In the genomic region with DNA sequence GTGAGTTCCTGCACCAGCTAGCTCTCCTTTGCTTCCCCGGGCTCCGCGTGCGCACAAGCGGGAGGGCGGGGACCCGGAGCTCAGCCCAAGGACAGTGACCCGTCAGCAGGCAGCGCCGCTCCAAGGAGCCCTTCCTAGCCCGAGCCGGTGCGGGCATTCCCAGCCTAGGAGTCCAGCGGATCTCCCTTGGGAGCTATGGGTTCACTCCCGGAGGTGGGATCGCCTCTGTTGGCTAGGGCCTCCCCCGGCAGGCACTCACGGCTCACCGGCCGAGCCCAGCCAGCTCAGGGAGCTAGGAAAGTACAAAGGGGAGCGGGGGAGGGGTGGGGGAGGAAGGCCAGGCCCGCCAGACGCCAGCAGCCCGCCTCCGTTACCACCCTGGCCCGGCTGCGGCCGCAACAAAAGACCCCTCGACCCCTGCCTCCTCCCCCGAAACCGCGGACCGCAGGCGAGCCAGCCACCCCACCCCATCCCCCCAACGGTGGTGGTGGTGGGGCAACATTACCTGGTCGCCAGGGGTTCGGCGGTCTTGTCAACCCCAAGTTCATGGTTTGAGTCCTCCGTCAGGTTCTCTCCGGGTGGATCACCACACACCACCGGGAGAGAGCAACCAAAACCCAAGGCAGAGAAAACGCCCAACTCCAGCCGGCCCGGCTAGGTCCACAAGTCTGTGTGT, we compare ENCODE assay signal across 8 mouse cellular contexts.
DNase-seq lines count a peak whose midpoint lies in the region; ATAC-seq and TF ChIP-seq lines count a peak whose summit lies in the region.

No protein-coding gene starts in this region.

- 1% methylated on average over 38 of the region's 44 CpGs for WGBS in forebrain, embryonic 14.5 days

- peak overlapping the region; percentile 93 for H3K9ac ChIP-seq in ES-E14 (ENCODE audit: insufficient read depth, low read depth, low read length, poor library complexity, severe bottlenecking)
- H3K9ac ChIP-seq in forebrain, embryonic 14.5 days (ENCODE audit: low read length), result peak overlapping the region; percentile 100

- H3K27me3 ChIP-seq in forebrain, embryonic 14.5 days (replicated peaks; ENCODE audit: control insufficient read depth, insufficient read depth, low read length), result no peaks in the 10 kb centered on the region

- ATAC-seq in forebrain, embryonic 14.5 days, result peak; percentile 56

- intact Hi-C loops in heart, postnatal 10 days (cut with DNase I), result loop anchor here (5.0 to 10.0 kb wide), 7 partner anchors 45 to 578 kb away; no protein-coding TSS in a partner anchor

- H3K9me3 ChIP-seq in ES-E14 (ENCODE audit: control insufficient read depth, insufficient read depth, low read depth, low read length), result no peaks in the 10 kb centered on the region
- H3K9me3 ChIP-seq in forebrain, embryonic 14.5 days (replicated peaks; ENCODE audit: control insufficient read depth, low read length), result no peaks in the 10 kb centered on the region

- TF ChIP-seq CTCF in brain, embryonic 14.5 days (IDR thresholded peaks at IDR 0.05; ENCODE audit: borderline replicate concordance, extremely low read depth, insufficient read depth, insufficient read length), result no peak

- peak overlapping the region; percentile 92 to 93 for H3K4me3 ChIP-seq in ES-E14 (ENCODE audit: insufficient read depth in 1 of 2, low read depth in 1 of 2, low read length in 2 of 2, poor library complexity in 1 of 2, severe bottlenecking in 1 of 2)
- H3K4me3 ChIP-seq in forebrain, embryonic 14.5 days (ENCODE audit: low read depth, low read length), result peak overlapping the region; percentile 91

- no peak for TF ChIP-seq POLR2A in brain, embryonic 14.5 days (IDR thresholded peaks at IDR 0.05; ENCODE audit: borderline replicate concordance, extremely low read depth, insufficient read depth, insufficient read length, poor library complexity, severe bottlenecking)

- H3K36me3 ChIP-seq in ES-E14 (ENCODE audit: control insufficient read depth, insufficient read depth, low read length, poor library complexity, severe bottlenecking), result no peaks in the 10 kb centered on the region
- peaks cover 13% of the 10 kb centered on the region for H3K36me3 ChIP-seq in forebrain, embryonic 14.5 days (ENCODE audit: control insufficient read depth, insufficient read depth, low read length)

- DNase-seq in ES-E14 (ENCODE audit: low read depth, low spot score), result peak; percentile 63
- DNase-seq in brain, embryonic 14.5 days (ENCODE audit: low read depth), result peak; percentile 83
- peak; percentile 73 for DNase-seq in forebrain, embryonic 14.5 days (ENCODE audit: low spot score)
- DNase-seq in heart, postnatal 10 days, result peak; percentile 78 to 82
- peak; percentile 69 to 81 for DNase-seq in kidney, postnatal 36 days
- peak; percentile 49 for DNase-seq in lung, postnatal 36 days
- DNase-seq in right cerebral cortex, postnatal 14 days, result peak; percentile 36
- DNase-seq in spleen, postnatal 10 days (ENCODE audit: low spot score in 2 of 2), result no peak

- in situ Hi-C loops in ES-E14 (cut with MboI; ENCODE audit: low sequenced_read_pairs in 2 of 2, unreplicated experiment in 2 of 2), result no loop called here

- peaks cover 3 to 6% of the 10 kb centered on the region in 2 experiments; a peak in 2 of 4 replicates for H3K4me1 ChIP-seq in ES-E14 (ENCODE audit: control insufficient read depth in 2 of 2, insufficient read depth in 2 of 2, low read length in 2 of 2, poor library complexity in 1 of 2)
- H3K4me1 ChIP-seq in forebrain, embryonic 14.5 days (ENCODE audit: control insufficient read depth, insufficient read depth, low read length), result peaks cover 20% of the 10 kb centered on the region

- peak overlapping the region; percentile 75 for H3K4me2 ChIP-seq in forebrain, embryonic 14.5 days (ENCODE audit: low read length)

- H3K27ac ChIP-seq in ES-E14 (ENCODE audit: insufficient read depth, low read depth, low read length, poor library complexity, severe bottlenecking), result peak overlapping the region; percentile 59; the same call in 1 of the 2 replicates
- H3K27ac ChIP-seq in forebrain, embryonic 14.5 days (ENCODE audit: low read depth, low read length), result peak overlapping the region; percentile 100

TF ChIP-seq in ES-E14, 5 proteins besides CTCF, POLR2A, EP300 and RAD21:
- no peak for TF ChIP-seq HCFC1 (IDR thresholded peaks at IDR 0.05; ENCODE audit: borderline replicate concordance, insufficient read depth, low read length)
- TF ChIP-seq ZNF384 (IDR thresholded peaks at IDR 0.05; ENCODE audit: low read depth, low read length), result no peak
- TF ChIP-seq CHD2 (IDR thresholded peaks at IDR 0.05; ENCODE audit: low read depth, low read length), result no peak
- TF ChIP-seq ZC3H11A (IDR thresholded peaks at IDR 0.05; ENCODE audit: borderline replicate concordance, low read depth, low read length), result no peak
- TF ChIP-seq MAFK (IDR thresholded peaks at IDR 0.05; ENCODE audit: insufficient read depth, low read depth, low read length), result no peak
TF ChIP-seq in ES-E14: peak in this region for 0.

Comparison
In these comparisons a context has a peak if more than half of its experiments do, and no peak if none do; other contexts are left out.
1. DNase-seq: peak in ES-E14 (single experiment), brain, embryonic 14.5 days (single experiment), forebrain, embryonic 14.5 days (single experiment), heart, postnatal 10 days (2 of 2), kidney, postnatal 36 days (2 of 2), lung, postnatal 36 days (single experiment) and right cerebral cortex, postnatal 14 days (single experiment); none in spleen, postnatal 10 days (0 of 2).